Mouse (Mus musculus) embryonic stem cell, embryonic (primary cell): Measurements from ENCODE around the gene Cep55.

Experiments used
- CTCF ChIA-PET, 4 experiments: fragments of 300-600 bp in 2 of 4; fragments of 350-600 bp in 2 of 4; sonication (Branson Sonifier 250); formaldehyde crosslinking; loops; one replicate each; lab custom pipeline; 2022; ENCODE audit warnings: inconsistent platforms in 2 of 4; lab: Charles Lee
- POLR2A ChIA-PET, 4 experiments: fragments of 300-600 bp in 2 of 4; fragments of 350-600 bp in 2 of 4; sonication (Branson Sonifier 250); formaldehyde crosslinking; loops; one replicate each; lab custom pipeline; 2022; ENCODE audit warnings: antibody characterized with exemption in 4 of 4, inconsistent platforms in 1 of 4; lab: Charles Lee

Cep55 gene

GRCm38 (mm10) chr19:38073226-38073625 is 18.4 kb downstream of the Cep55 start:
- POLR2A ChIA-PET = interaction anchor here in 3 of 4 experiments (1.0 to 4.7 kb wide), 3 partner anchors 10 to 19 kb away, joined by 3 to 19 read pairs (median 5); partner anchors contain the start of gene Cep55 (in 1 of the 3)
- CTCF ChIA-PET = no interaction called here

- POLR2A ChIA-PET = interaction anchor here in 3 of 4 experiments (0.7 to 4.7 kb wide), 8 partner anchors 10 to 81 kb away, joined by 3 to 33 read pairs (median 4); no protein-coding TSS in a partner anchor
- CTCF ChIA-PET = interaction anchor here in 3 of 4 experiments (0.6 to 1.6 kb wide), 7 partner anchors 50 to 539 kb away, joined by 3 to 5 read pairs (median 4); partner anchors contain the start of gene Rbp4 (in 1 of the 3)
Observed at GRCm38 (mm10) chr19:38075051-38075450, 20.2 kb downstream of the Cep55 start.

- ChIA-PET CTCF (interaction anchor here (0.6 to 1.7 kb wide), 11 partner anchors 9 to 540 kb away, joined by 3 to 5 read pairs (median 4); partner anchors contain the start of gene Rbp4 (in 1 of the 4)), POLR2A (interaction anchor here in 3 of 4 experiments (0.5 to 4.4 kb wide), 10 partner anchors 8 to 242 kb away, joined by 3 to 33 read pairs (median 4); partner anchors contain the start of gene Cep55 (in 1 of the 3))
Observed at GRCm38 (mm10) chr19:38076251-38076650, 21.4 kb downstream of the Cep55 start.

GRCm38 (mm10) chr19:38077851-38078540 is 23.2 kb downstream of the Cep55 start:
- CTCF ChIA-PET = interaction anchor here in 1 of 4 experiments (1.7 kb wide), 1 partner anchor 275 kb away, joined by 5 read pairs; no protein-coding TSS in a partner anchor
- POLR2A ChIA-PET = interaction anchor here in 2 of 4 experiments (0.9 to 4.4 kb wide), 8 partner anchors 9 to 248 kb away, joined by 3 to 33 read pairs (median 6); no protein-coding TSS in a partner anchor

GRCm38 (mm10) chr19:38081361-38081760 is 26.6 kb downstream of the Cep55 start:
- CTCF ChIA-PET = interaction anchor here in 1 of 4 experiments (0.6 kb wide), 1 partner anchor 640 kb away, joined by 3 read pairs; no protein-coding TSS in a partner anchor

GRCm38 (mm10) chr19:38082931-38083525 is 28.2 kb downstream of the Cep55 start:
- CTCF ChIA-PET = no interaction called here
- POLR2A ChIA-PET = interaction anchor here in 1 of 4 experiments (0.7 to 1.7 kb wide), 3 partner anchors 12 to 405 kb away, joined by 3 to 4 read pairs (median 3); no protein-coding TSS in a partner anchor

More at GRCm38 (mm10) chr19:38081361-38081760, 26.6 kb downstream of the Cep55 start:
- POLR2A ChIA-PET = interaction anchor here in 1 of 4 experiments (0.6 kb wide), 1 partner anchor 14 kb away, joined by 4 read pairs; no protein-coding TSS in a partner anchor

- CTCF ChIA-PET = interaction anchor here in 3 of 4 experiments (0.5 to 1.2 kb wide), 6 partner anchors 9 to 484 kb away, joined by 3 to 6 read pairs (median 4); no protein-coding TSS in a partner anchor
- POLR2A ChIA-PET = interaction anchor here in 3 of 4 experiments (0.5 to 2.1 kb wide), 6 partner anchors 10 to 309 kb away, joined by 3 to 11 read pairs (median 4); partner anchors contain the start of gene Ffar4 (in 1 of the 3)
Observed at GRCm38 (mm10) chr19:38085841-38086240, 31.0 kb downstream of the Cep55 start.

- CTCF ChIA-PET = interaction anchor here in 3 of 4 experiments (0.6 to 1.0 kb wide), 5 partner anchors 132 to 584 kb away, joined by 3 to 6 read pairs (median 4); no protein-coding TSS in a partner anchor
- POLR2A ChIA-PET = interaction anchor here in 2 of 4 experiments (0.7 to 1.0 kb wide), 4 partner anchors 22 to 238 kb away, joined by 3 to 4 read pairs (median 3); no protein-coding TSS in a partner anchor
Observed at GRCm38 (mm10) chr19:38086948-38087551, 32.2 kb downstream of the Cep55 start.

GRCm38 (mm10) chr19:38089358-38089757 is 34.5 kb downstream of the Cep55 start:
- POLR2A ChIA-PET = no interaction called here
- CTCF ChIA-PET = no interaction called here

- ChIA-PET POLR2A (interaction anchor here in 1 of 4 experiments (1.3 kb wide), 1 partner anchor 7 kb away, joined by 3 read pairs; no protein-coding TSS in a partner anchor), CTCF (no interaction called here)
Observed at GRCm38 (mm10) chr19:38091512-38091985, 36.7 kb downstream of the Cep55 start.

GRCm38 (mm10) chr19:38096231-38096630 is 41.4 kb downstream of the Cep55 start:
- ChIA-PET POLR2A (interaction anchor here (0.6 to 1.9 kb wide), 10 partner anchors 10 to 744 kb away, joined by 3 to 6 read pairs (median 4); no protein-coding TSS in a partner anchor), CTCF (no interaction called here)

GRCm38 (mm10) chr19:38096858-38097758 is 42.3 kb downstream of the Cep55 start, which contains the start of gene Ffar4:
Gene Ffar4 (plus strand): TSS chr19:38097071.
- CTCF ChIA-PET = no interaction called here
- POLR2A ChIA-PET = interaction anchor here in 2 of 4 experiments (0.6 to 1.9 kb wide), 5 partner anchors 11 to 539 kb away, joined by 3 to 6 read pairs (median 4); no protein-coding TSS in a partner anchor

- CTCF ChIA-PET = no interaction called here
- POLR2A ChIA-PET = interaction anchor here in 2 of 4 experiments (0.6 to 1.3 kb wide), 2 partner anchors 9 to 463 kb away, joined by 3 read pairs; no protein-coding TSS in a partner anchor
Observed at GRCm38 (mm10) chr19:38107871-38108270, 53.1 kb downstream of the Cep55 start.

- POLR2A ChIA-PET = interaction anchor here in 2 of 4 experiments (0.9 to 1.0 kb wide), 2 partner anchors 11 to 15 kb away, joined by 3 to 4 read pairs; partner anchors contain the start of gene Rbp4 (in 1 of the 2)
- CTCF ChIA-PET = interaction anchor here in 1 of 4 experiments (0.6 kb wide), 1 partner anchor 269 kb away, joined by 3 read pairs; no protein-coding TSS in a partner anchor
Observed at GRCm38 (mm10) chr19:38109506-38110242, 54.9 kb downstream of the Cep55 start.

GRCm38 (mm10) chr19:38111056-38111455 is 56.2 kb downstream of the Cep55 start:
- POLR2A ChIA-PET = interaction anchor here in 1 of 4 experiments (1.1 to 1.6 kb wide), 2 partner anchors 12 to 14 kb away, joined by 3 read pairs; no protein-coding TSS in a partner anchor
- CTCF ChIA-PET = interaction anchor here in 3 of 4 experiments (0.6 to 0.7 kb wide), 4 partner anchors 76 to 770 kb away, joined by 4 to 10 read pairs (median 8); no protein-coding TSS in a partner anchor
